Mouse (Mus musculus): ENCODE results near the gene Efna5.

DNA sequence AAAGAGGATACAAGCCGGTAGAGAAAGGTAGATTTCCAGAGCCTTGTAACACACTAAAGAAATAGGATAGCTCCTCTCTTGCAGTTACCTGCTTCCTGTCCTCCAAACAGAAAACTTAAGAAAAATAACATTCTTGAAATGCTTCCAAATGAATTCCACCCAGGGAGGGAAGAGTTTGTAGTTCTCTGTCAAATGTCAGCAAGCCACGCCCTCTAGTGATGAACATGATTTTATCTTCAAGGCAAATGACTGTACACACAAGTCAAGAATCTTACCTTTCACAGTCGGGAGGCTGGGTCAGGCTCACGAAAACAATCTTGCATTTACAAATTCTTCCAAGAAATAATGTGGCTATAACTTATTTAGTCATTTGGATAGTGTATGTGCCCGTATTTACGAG lies 78.4 kb downstream of the Efna5 start:
- TF ChIP-seq CTCF (IDR thresholded peaks at IDR 0.05; ENCODE audit: extremely low read depth, insufficient read length, insufficient replicate concordance, low read depth, low read length) (no peak), POLR2A (IDR thresholded peaks at IDR 0.05; ENCODE audit: low read depth, low read length) (no peak)
